Mouse (Mus musculus) hindbrain, embryonic 16.5 days (tissue): ENCODE measurements around the gene Slc22a14. TPM values are rescaled to one million over a fixed set of nuclear protein-coding genes. Genes with fewer than 3 reads are reported as not detected.

Experiments used
- ATAC-seq: fragments of 200-750 bp; cut with Nextera tagmentation; 2 replicates; pipeline ENCODE4 v1.8.0; 2017; ENCODE audit warnings: moderate TSS enrichment, moderate library complexity
- H3K27ac ChIP-seq: fragments of 300-500 bp; sonication (generic); 2 replicates; pipeline ENCODE4 v1.5.1; 2014; ENCODE audit warnings: low read depth, mild to moderate bottlenecking, control low read depth, low read length, moderate library complexity
- H3K27me3 ChIP-seq: fragments of 300-500 bp; sonication (generic); replicated peaks from 2 replicates; pipeline ENCODE4 v1.6.1; 2014; ENCODE audit warnings: low read length; ENCODE audit not compliant: control insufficient read depth, insufficient read depth
- H3K36me3 ChIP-seq: fragments of 300-500 bp; sonication (generic); 2 replicates; pipeline ENCODE4 v1.6.1; 2014; ENCODE audit warnings: mild to moderate bottlenecking, low read length, moderate library complexity, mixed read lengths; ENCODE audit not compliant: control insufficient read depth, insufficient read depth
- H3K4me1 ChIP-seq: fragments of 300-500 bp; sonication (generic); 2 replicates; pipeline ENCODE4 v1.6.1; 2014; ENCODE audit warnings: low read depth, low read length; ENCODE audit not compliant: control insufficient read depth, insufficient read depth
- H3K4me2 ChIP-seq: fragments of 300-500 bp; sonication (generic); 2 replicates; pipeline ENCODE4 v1.6.1; 2014; ENCODE audit warnings: mild to moderate bottlenecking, low read length, control low read depth, moderate library complexity
- H3K4me3 ChIP-seq: fragments of 300-500 bp; sonication (generic); 2 replicates; pipeline ENCODE4 v1.5.1; 2014; ENCODE audit warnings: mild to moderate bottlenecking, low read length, control low read depth, moderate library complexity
- H3K9ac ChIP-seq: fragments of 300-500 bp; sonication (generic); 2 replicates; pipeline ENCODE4 v1.6.1; 2014; ENCODE audit warnings: low read depth, mild to moderate bottlenecking, control low read depth, low read length, moderate library complexity
- H3K9me3 ChIP-seq: fragments of 300-500 bp; sonication (generic); 2 replicates; pipeline ENCODE4 v1.6.1; 2014; ENCODE audit warnings: mild to moderate bottlenecking, low read length, moderate library complexity; ENCODE audit not compliant: control insufficient read depth
- whole genome bisulfite sequencing: fragments of 180-500 bp; shearing (Covaris S2); extraction: QIAGEN DNeasy Blood & Tissue Kit; methylation state at CpG from one replicate; pipeline ENCODE4 v1.1.7; 2014; 5-methylcytosine and 5-hydroxymethylcytosine counted together
- polyA plus RNA-seq: library from polyadenylated mRNA; unstranded; fragments of >200 nt; fragmentation: Nextera tagmentation; extraction: Ambion mirVana; gene quantifications from 2 replicates; pipeline ENCODE4 v1.2.1, GENCODE M21; 2015

Gene Slc22a14
- polyA plus RNA-seq, 1 experiment from 2014 or later: 0.08 TPM

DNA sequence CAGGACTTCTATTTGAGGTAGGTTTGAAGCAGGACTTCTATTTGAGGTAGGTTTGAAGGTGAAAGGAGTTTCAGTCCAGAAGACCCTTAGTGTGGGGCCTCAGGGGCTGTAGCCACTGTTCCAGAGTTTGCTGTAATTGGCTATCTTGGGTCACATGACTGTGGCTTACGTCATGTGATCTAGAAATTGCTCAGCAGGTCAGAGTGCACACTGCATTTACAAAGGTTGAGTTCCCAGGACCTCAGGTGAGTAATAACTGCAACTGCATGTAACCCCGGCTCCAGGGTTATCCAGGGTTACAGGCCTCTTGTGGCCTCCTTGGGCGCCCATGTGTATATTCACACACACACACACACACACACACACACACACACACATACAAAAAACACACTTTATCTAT, 3.0 kb upstream of the Slc22a14 start:
- no peak overlapping the region for H3K4me2 ChIP-seq
- no peak for ATAC-seq
- no peaks in the 10 kb centered on the region for H3K27me3 ChIP-seq
- 94% methylated on average over 3 of the region's 3 CpGs for WGBS
- no peaks in the 10 kb centered on the region for H3K36me3 ChIP-seq
- H3K9me3 ChIP-seq: no peaks in the 10 kb centered on the region
- no peak overlapping the region for H3K4me3 ChIP-seq
- no peak overlapping the region for H3K27ac ChIP-seq
- H3K4me1 ChIP-seq: no peaks in the 10 kb centered on the region
- no peak overlapping the region for H3K9ac ChIP-seq

DNA sequence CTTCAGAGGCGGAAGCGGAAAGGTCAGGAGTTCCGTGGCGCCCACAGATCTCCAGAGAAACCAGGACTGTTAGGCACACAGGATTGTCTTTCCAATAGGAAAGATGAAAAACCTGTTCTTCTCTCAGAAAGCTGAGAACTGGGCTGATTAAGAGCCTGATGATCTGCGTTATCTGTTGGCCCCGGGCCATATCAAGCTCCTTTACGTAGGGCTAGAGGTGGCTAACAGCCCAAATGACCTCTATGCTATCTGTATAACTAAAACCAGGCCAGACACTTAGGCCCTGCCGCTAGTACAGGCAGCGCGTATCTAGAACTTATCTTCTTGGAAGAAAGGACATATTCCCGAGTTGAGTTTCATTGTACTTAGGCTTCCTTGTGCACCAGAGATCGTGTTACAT, 2.1 kb downstream of the Slc22a14 start:
- no peaks in the 10 kb centered on the region for H3K4me1 ChIP-seq
- WGBS: 91% methylated on average over 12 of the region's 12 CpGs
- no peaks in the 10 kb centered on the region for H3K36me3 ChIP-seq
- no peak overlapping the region for H3K4me2 ChIP-seq
- H3K9ac ChIP-seq: no peak overlapping the region
- no peak overlapping the region for H3K4me3 ChIP-seq
- no peak for ATAC-seq
- no peaks in the 10 kb centered on the region for H3K27me3 ChIP-seq
- no peak overlapping the region for H3K27ac ChIP-seq
- no peaks in the 10 kb centered on the region for H3K9me3 ChIP-seq

- H3K27me3 ChIP-seq: no peaks in the 10 kb centered on the region
- H3K9me3 ChIP-seq: no peaks in the 10 kb centered on the region
- no peak for ATAC-seq
- no peak overlapping the region for H3K4me3 ChIP-seq
- 92% methylated on average over 5 of the region's 5 CpGs for WGBS
- H3K36me3 ChIP-seq: no peaks in the 10 kb centered on the region
- peaks cover 4% of the 10 kb centered on the region; the same call in 1 of the 2 replicates for H3K4me1 ChIP-seq
- H3K9ac ChIP-seq: no peak overlapping the region
- H3K4me2 ChIP-seq: no peak overlapping the region
- no peak overlapping the region for H3K27ac ChIP-seq
Observed at GRCm38 (mm10) chr9:119361416-119361815, 3.9 kb downstream of the Slc22a14 start.

DNA sequence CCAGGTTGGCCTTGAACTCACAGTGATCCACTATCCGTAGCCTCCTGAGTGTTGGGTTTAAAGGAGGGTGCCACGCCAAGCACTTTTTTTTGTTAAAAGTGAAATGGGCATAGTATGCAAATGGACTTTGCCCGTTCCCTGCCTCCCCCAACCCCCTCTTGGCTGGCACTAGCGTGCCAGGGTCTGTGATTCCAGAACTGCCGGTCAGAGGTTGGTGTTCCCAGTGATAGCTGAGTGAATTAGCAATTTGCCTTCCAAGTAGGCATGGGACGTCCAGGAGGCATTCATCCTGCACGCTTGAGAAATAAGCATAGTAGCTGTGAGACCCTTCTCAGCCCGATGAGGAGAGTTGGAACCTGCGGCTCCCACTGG, 7.3 kb downstream of the Slc22a14 start:
- no peak for ATAC-seq
- WGBS: 33% methylated on average over 9 of the region's 9 CpGs
- Histone ChIP-seq H3K9ac (peak overlapping the region; percentile 80; the same call in 1 of the 2 replicates), H3K4me3 (peak overlapping the region; percentile 75), H3K4me1 (peaks cover 4% of the 10 kb centered on the region; the same call in 1 of the 2 replicates), H3K27ac (no peak overlapping the region), H3K4me2 (peak overlapping the region; percentile 72), H3K36me3 (no peaks in the 10 kb centered on the region), H3K9me3 (no peaks in the 10 kb centered on the region), H3K27me3 (no peaks in the 10 kb centered on the region)

DNA sequence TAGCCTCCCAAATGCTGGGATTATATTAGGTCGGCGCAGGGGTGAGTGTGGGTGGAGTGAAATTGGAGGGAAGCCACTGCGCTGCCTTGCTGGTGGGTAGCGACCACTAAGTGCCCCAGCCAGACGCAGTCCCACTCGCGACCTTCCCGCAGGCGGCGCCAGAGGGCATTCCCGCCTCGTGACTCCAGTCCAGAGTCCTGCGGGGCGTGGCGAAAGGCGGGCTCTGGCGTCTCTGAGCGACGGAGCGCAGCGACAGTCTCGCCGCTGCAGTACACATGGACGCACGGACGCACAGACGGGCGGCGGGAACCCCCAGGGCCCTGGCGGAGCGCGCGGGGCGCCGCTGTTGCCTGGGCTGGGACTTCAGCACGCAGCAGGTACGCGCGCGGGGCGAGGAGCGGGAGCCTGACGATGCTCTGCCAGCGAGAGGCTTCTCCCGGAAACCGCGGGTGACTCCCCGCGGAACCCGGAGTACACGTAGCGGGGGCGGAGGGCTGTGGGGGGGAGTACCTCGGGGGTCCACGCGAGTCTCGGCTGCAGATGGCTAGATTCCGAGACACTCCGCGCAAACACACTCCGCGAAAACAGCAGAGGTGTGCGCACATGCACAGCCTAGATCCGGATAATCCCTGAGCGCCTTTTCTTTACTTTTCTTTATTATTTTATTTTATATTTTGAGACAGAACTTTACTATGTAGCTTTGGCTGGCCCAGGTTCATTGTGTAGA, 7.9 kb downstream of the Slc22a14 start, which contains the start of gene Xylb:
TSS of gene Xylb (plus strand) at position 51 of the 727 bp plus-strand sequence.
- H3K27ac ChIP-seq: peak within 1 kb of the TSS; percentile 10; the same call in 1 of the 2 replicates
- WGBS: 2% methylated on average over 61 of the region's 65 CpGs
- H3K36me3 ChIP-seq: no peaks in the 10 kb centered on the region
- no peaks in the 10 kb centered on the region for H3K9me3 ChIP-seq
- peak within 1 kb of the TSS; percentile 75 for H3K4me3 ChIP-seq
- H3K27me3 ChIP-seq: no peaks in the 10 kb centered on the region
- peaks cover 4% of the 10 kb centered on the region; the same call in 1 of the 2 replicates for H3K4me1 ChIP-seq
- H3K4me2 ChIP-seq: peak within 1 kb of the TSS; percentile 72
- peak; percentile 90 for ATAC-seq
- H3K9ac ChIP-seq: peak within 1 kb of the TSS; percentile 80

- Histone ChIP-seq H3K9ac (no peak overlapping the region), H3K36me3 (peaks cover 5% of the 10 kb centered on the region), H3K27me3 (no peaks in the 10 kb centered on the region), H3K27ac (no peak overlapping the region), H3K9me3 (no peaks in the 10 kb centered on the region), H3K4me3 (no peak overlapping the region), H3K4me1 (peaks cover 4% of the 10 kb centered on the region; the same call in 1 of the 2 replicates), H3K4me2 (no peak overlapping the region)
- 82% methylated on average over 6 of the region's 6 CpGs for WGBS
- no peak for ATAC-seq
Observed at GRCm38 (mm10) chr9:119355943-119356342, 9.4 kb downstream of the Slc22a14 start.

GRCm38 (mm10) chr9:119353926-119354325, 11.4 kb downstream of the Slc22a14 start:
- Histone ChIP-seq H3K27me3 (no peaks in the 10 kb centered on the region), H3K4me3 (no peak overlapping the region), H3K9ac (no peak overlapping the region), H3K4me1 (peaks cover 4% of the 10 kb centered on the region; the same call in 1 of the 2 replicates), H3K9me3 (no peaks in the 10 kb centered on the region), H3K27ac (no peak overlapping the region), H3K36me3 (peaks cover 7% of the 10 kb centered on the region), H3K4me2 (no peak overlapping the region)
- WGBS: 86% methylated on average over 6 of the region's 6 CpGs
- no peak for ATAC-seq

GRCm38 (mm10) chr9:119352060-119352459, 13.3 kb downstream of the Slc22a14 start:
- Histone ChIP-seq H3K27ac (no peak overlapping the region), H3K27me3 (no peaks in the 10 kb centered on the region), H3K4me2 (no peak overlapping the region), H3K9ac (no peak overlapping the region), H3K4me1 (no peaks in the 10 kb centered on the region), H3K36me3 (peaks cover 16% of the 10 kb centered on the region), H3K4me3 (no peak overlapping the region), H3K9me3 (no peaks in the 10 kb centered on the region)
- WGBS: 29% methylated on average over 4 of the region's 4 CpGs
- peak; percentile 72 for ATAC-seq

DNA sequence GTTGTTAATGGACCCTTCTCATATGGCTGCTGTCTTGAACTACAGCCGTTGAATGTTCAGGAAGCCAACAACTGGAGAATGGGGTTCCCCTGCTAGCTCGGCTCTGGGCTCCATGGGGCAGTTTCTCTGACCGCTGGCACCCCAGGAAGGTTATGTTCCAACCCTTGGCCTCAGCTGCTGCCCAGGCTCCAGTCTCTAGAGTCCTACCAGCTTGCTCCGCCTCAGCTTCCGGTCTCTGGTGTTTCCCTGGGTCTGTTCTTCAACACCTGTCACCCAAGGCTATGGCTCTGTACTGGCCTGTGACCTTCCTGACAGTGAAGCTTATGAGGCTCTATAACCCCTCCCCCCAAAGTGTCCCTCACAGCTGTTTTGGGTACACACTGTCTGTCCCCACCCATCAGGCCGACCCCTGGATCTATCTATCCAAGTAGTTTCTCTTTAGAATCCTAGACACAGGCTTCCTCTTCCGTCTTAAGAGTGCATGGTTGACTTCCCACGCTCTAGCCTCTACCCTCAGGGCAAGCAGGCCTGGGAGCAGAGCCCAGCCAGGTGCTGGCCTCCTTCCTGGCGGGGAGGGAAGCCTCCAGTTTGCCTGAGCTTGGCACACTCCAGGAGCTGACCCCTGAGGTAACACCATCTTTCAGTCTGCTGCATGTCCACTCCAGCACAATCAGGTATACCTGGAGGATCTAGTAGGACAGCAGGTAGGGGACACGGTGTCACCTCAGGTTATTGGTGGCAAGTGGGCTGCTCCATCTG, 14.2 kb downstream of the Slc22a14 start:
- Histone ChIP-seq H3K4me3 (no peak overlapping the region), H3K4me2 (no peak overlapping the region), H3K36me3 (peaks cover 21% of the 10 kb centered on the region), H3K4me1 (no peaks in the 10 kb centered on the region), H3K27me3 (no peaks in the 10 kb centered on the region), H3K9me3 (no peaks in the 10 kb centered on the region), H3K27ac (no peak overlapping the region), H3K9ac (no peak overlapping the region)
- WGBS: 94% methylated on average over 10 of the region's 10 CpGs
- ATAC-seq: no peak
